21 mouse cellular contexts compared by ENCODE assay signal in the genomic region with DNA sequence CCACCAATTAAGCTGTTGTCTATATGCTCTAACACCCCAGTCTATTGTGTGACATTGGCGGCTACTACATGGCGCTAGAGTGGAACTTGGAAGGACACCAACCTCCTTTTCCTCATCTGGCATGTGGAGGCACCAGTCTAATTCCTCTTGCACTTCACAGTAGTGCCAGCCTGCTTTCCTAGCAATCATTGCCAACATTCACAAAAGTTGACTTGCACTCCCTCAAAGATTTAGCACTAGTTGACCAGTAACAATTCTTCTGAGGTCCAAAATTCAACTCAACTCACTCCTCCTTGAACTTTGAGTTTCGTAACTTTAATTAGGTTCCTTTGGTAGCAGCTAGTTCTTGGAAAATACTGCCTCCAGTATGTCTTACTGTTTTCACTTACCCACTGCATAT.
"Had no signal": no experiment of that assay in that cellular context is flagged by ENCODE, and none has a peak within 500 bp of the region (broad histone marks: within the 10 kb centered on the region; RNA-seq: fewer than 3 reads in every experiment).

No protein-coding gene starts in this region.

- H3K9me3 ChIP-seq: heart, embryonic 13.5 days; hindbrain, embryonic 13.5 days; hindbrain, embryonic 15.5 days; limb, embryonic 13.5 days; limb, embryonic 15.5 days; liver, embryonic 12.5 days had no signal

- ATAC-seq: forebrain, postnatal 0 days; hindbrain, postnatal 0 days; intestine, embryonic 16.5 days; liver, embryonic 12.5 days had no signal

- H3K4me1 ChIP-seq: heart, embryonic 13.5 days; heart, embryonic 15.5 days; hindbrain, embryonic 13.5 days; hindbrain, embryonic 15.5 days; limb, embryonic 13.5 days; limb, embryonic 15.5 days; liver, embryonic 12.5 days had no signal

- DNase-seq: forebrain, postnatal 0 days; gastrocnemius, postnatal 14 days; gastrocnemius, postnatal 36 days; heart, adult 11 months; heart, adult 2 months; heart, postnatal 14 days; heart, postnatal 36 days; layer of hippocampus, adult 9-11 months; layer of hippocampus, postnatal 36 days; left cerebral cortex, postnatal 4 days had no signal

- H3K27me3 ChIP-seq: heart, embryonic 13.5 days; heart, embryonic 15.5 days; hindbrain, embryonic 13.5 days; hindbrain, embryonic 15.5 days; limb, embryonic 13.5 days; limb, embryonic 15.5 days; liver, embryonic 12.5 days had no signal

- H3K9ac ChIP-seq: forebrain, postnatal 0 days; heart, embryonic 13.5 days; heart, embryonic 15.5 days; hindbrain, embryonic 13.5 days; hindbrain, embryonic 15.5 days; limb, embryonic 13.5 days; limb, embryonic 15.5 days; liver, embryonic 12.5 days; liver, embryonic 14.5 days had no signal

- H3K4me3 ChIP-seq: heart, adult 2 months; heart, embryonic 13.5 days; heart, embryonic 15.5 days; hindbrain, embryonic 13.5 days; hindbrain, embryonic 15.5 days; limb, embryonic 13.5 days; limb, embryonic 15.5 days; liver, embryonic 12.5 days had no signal

- H3K27ac ChIP-seq: heart, adult 2 months; heart, embryonic 13.5 days; heart, embryonic 15.5 days; hindbrain, embryonic 13.5 days; hindbrain, embryonic 15.5 days; hindbrain, postnatal 0 days; limb, embryonic 13.5 days; limb, embryonic 15.5 days; liver, embryonic 12.5 days; liver, embryonic 14.5 days had no signal

- H3K36me3 ChIP-seq: heart, embryonic 13.5 days; heart, embryonic 15.5 days; hindbrain, embryonic 13.5 days; hindbrain, embryonic 15.5 days; limb, embryonic 13.5 days; limb, embryonic 15.5 days; liver, embryonic 12.5 days had no signal

- H3K4me2 ChIP-seq: heart, embryonic 11.5 days; heart, embryonic 13.5 days; heart, embryonic 15.5 days; hindbrain, embryonic 13.5 days; hindbrain, embryonic 15.5 days; limb, embryonic 13.5 days; limb, embryonic 15.5 days; liver, embryonic 12.5 days had no signal
